Mouse (Mus musculus) kidney, postnatal 0 days (tissue): ENCODE measurements around the gene Robo2. TPM values are rescaled to one million over a fixed set of nuclear protein-coding genes. Genes with fewer than 3 reads are reported as not detected.

Source experiments
- ATAC-seq: fragments of 200-750 bp; cut with Nextera tagmentation; replicated peaks from 2 replicates; pipeline ENCODE4 v1.8.0; 2017; ENCODE audit warnings: low read depth, moderate number of reproducible peaks, moderate TSS enrichment, moderate library complexity; ENCODE audit not compliant: low FRiP score
- DNase-seq: peaks from one replicate; pipeline ENCODE4 v3.0.0-alpha.2; 2016; ENCODE audit warnings: low spot score
- H3K27ac ChIP-seq: fragments of 300-500 bp; sonication (generic); 2 replicates; pipeline ENCODE4 v1.5.1; 2014; ENCODE audit warnings: mild to moderate bottlenecking
- H3K27me3 ChIP-seq: fragments of 300-500 bp; sonication (generic); 2 replicates; pipeline ENCODE4 v1.6.1; 2014; ENCODE audit warnings: low read length, mixed read lengths; ENCODE audit not compliant: insufficient read depth
- H3K36me3 ChIP-seq: fragments of 300-500 bp; sonication (generic); 2 replicates; pipeline ENCODE4 v1.6.1; 2014; ENCODE audit warnings: low read length, mixed read lengths; ENCODE audit not compliant: insufficient read depth
- H3K4me1 ChIP-seq: fragments of 300-500 bp; sonication (generic); replicated peaks from 2 replicates; pipeline ENCODE4 v1.6.1; 2014; ENCODE audit warnings: antibody characterized with exemption, low read length, mixed read lengths; ENCODE audit not compliant: insufficient read depth
- H3K4me2 ChIP-seq: fragments of 300-500 bp; sonication (generic); 2 replicates; pipeline ENCODE4 v1.6.1; 2014; ENCODE audit warnings: mild to moderate bottlenecking, low read length, moderate library complexity, mixed read lengths
- H3K4me3 ChIP-seq: fragments of 300-500 bp; sonication (generic); replicated peaks from 2 replicates; pipeline ENCODE4 v1.5.1; 2014; ENCODE audit warnings: low read depth, low read length
- H3K9ac ChIP-seq: fragments of 300-500 bp; sonication (generic); 2 replicates; pipeline ENCODE4 v1.6.1; 2014; ENCODE audit warnings: low read depth, low read length
- H3K9me3 ChIP-seq: fragments of 300-500 bp; sonication (generic); replicated peaks from 2 replicates; pipeline ENCODE4 v1.6.1; 2016; ENCODE audit warnings: low read length, inconsistent platforms, mixed read lengths
- CTCF ChIP-seq: IDR thresholded peaks from 2 replicates; pipeline ENCODE4 v1.5.1; 2016; ENCODE audit warnings: antibody characterized with exemption, low read depth, mild to moderate bottlenecking, moderate library complexity
- WGBS: fragments of 180-500 bp; shearing (Covaris S2); extraction: QIAGEN DNeasy Blood & Tissue Kit; methylation state at CpG from one replicate; pipeline ENCODE4 v1.1.7; 2014; 5-methylcytosine and 5-hydroxymethylcytosine counted together
- polyA plus RNA-seq: library from polyadenylated mRNA; unstranded; fragments of >200 nt; fragmentation: Nextera tagmentation; extraction: Ambion mirVana; gene quantifications from 2 replicates; pipeline ENCODE4 v1.2.1, GENCODE M21; 2015

The Robo2 gene
- polyA plus RNA-seq, 1 experiment from 2014 or later: 30.7 TPM

DNA sequence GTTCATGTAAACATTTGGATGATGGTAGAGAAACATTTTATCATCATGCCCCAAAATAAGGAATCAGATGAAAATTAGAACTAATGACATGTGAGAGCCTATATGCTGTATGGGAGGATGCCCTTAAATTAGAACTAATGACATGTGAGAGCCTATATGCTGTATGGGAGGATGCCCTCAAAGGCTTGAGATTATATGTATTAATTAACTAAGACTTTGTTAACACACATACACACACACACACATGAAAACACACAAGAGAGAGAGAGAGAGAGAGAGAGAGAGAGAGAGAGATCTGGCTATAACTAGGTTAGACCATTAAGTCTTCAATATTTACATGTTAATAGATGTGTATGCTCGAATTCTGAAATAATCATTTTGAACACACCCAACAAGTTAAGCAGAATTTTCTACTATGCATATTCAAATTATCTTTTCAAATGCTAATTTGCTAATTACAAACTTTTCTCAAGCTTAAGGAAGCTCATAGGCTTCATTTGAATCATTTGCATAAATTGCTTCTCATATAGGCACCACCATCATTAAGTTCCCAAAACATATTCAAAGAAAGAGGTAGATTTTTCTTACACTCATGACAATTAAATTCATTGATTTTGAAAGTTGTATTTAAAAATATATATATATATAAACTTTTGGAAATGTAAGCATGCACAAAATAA is 211.5 kb downstream of the Robo2 start:
- Histone ChIP-seq H3K27ac (no peak overlapping the region), H3K9ac (no peak overlapping the region), H3K4me3 (no peak overlapping the region), H3K4me1 (no peaks in the 10 kb centered on the region), H3K27me3 (no peaks in the 10 kb centered on the region), H3K36me3 (no peaks in the 10 kb centered on the region), H3K9me3 (no peaks in the 10 kb centered on the region), H3K4me2 (no peak overlapping the region)
- DNase-seq (no peak), ATAC-seq (no peak)
- no peak for TF ChIP-seq CTCF
- WGBS: 98% methylated on average over 1 of the region's 1 CpGs

DNA sequence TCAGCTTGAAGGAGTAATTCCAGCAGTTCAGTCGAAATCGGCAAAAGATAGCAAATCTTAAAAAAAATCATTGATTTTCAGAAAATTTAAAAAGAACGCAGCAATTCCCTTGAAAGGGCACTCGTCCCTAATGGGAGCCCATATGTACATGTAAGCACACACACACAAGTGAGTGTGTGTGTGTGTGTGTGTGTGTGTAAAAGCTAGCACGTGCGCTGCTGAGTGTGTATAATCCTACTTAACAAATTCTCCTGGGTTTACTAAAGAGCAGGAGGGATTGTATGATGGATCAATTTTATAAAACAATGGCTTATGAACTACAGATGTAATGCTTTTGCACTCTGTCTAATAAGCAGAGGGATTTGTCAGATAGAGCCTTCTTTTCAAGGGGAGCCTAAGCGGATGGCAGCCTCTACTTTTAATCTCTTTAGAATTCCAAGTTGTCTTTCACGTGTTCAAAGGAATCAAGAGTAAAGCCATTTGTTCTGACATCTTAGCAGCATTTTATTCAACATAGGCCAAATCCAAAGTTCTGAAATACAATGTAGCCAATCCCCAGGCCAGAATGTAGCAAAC is 218.6 kb downstream of the Robo2 start:
- ATAC-seq (no peak), DNase-seq (no peak)
- 86% methylated on average over 8 of the region's 8 CpGs for WGBS
- Histone ChIP-seq H3K27ac (no peak overlapping the region), H3K4me3 (no peak overlapping the region), H3K27me3 (no peaks in the 10 kb centered on the region), H3K4me2 (no peak overlapping the region), H3K9ac (no peak overlapping the region), H3K4me1 (no peaks in the 10 kb centered on the region), H3K9me3 (no peaks in the 10 kb centered on the region), H3K36me3 (no peaks in the 10 kb centered on the region)
- TF ChIP-seq CTCF: no peak

DNA sequence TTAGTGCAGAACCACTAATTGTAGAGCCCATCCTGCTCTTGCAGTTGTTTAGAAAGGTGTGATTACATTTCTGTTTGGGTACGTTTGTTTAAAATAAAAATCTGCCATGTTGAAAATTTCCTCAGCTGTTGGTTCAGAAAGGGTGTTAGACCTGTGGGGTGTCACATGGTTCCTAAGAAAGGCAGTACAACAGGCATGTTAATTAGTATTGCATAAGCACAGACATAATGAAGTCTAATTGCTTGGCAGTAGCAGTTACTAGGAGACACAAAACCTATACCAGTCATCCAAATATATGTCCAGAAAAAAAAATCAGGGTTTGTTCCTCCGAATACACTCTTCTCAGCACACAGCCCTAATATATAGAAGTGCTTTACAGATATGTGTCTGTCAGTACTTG is 220.0 kb downstream of the Robo2 start:
- no peak overlapping the region for H3K27ac ChIP-seq
- 87% methylated on average over 2 of the region's 2 CpGs for WGBS
- no peaks in the 10 kb centered on the region for H3K9me3 ChIP-seq

DNA sequence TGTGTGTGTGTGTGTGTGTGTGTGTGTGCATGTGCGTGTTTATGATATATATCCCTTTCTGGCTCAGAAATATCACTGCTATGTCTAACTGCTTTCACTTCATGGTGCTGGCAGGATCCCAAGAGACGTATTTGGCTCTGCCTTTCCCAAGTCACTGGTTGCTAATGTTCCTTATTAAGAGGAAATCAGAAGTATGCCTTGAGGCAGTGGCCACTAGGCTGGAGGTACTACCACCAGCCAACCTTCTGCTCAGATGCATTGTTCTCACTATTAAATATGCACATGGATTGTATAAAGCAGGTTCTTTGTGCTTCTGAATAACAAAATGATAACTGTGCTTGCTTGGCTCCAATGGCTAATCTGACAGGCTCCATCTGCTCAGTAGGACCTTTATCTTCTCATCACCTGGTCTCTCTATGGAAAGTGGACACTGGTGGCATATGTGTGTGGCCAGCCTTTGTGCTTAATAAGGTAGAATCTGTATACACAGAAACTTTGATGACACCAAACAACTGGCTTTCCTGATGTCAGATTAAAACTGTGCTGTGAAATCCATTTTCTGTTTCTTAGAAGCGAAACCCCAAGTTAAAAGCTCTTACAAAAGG is 229.0 kb downstream of the Robo2 start:
- Histone ChIP-seq H3K4me1 (no peaks in the 10 kb centered on the region), H3K27ac (no peak overlapping the region), H3K9ac (no peak overlapping the region), H3K4me2 (no peak overlapping the region), H3K9me3 (no peaks in the 10 kb centered on the region), H3K36me3 (no peaks in the 10 kb centered on the region), H3K4me3 (no peak overlapping the region), H3K27me3 (no peaks in the 10 kb centered on the region)
- DNase-seq (peak; percentile 35), ATAC-seq (no peak)
- no peak for TF ChIP-seq CTCF
- 66% methylated on average over 3 of the region's 3 CpGs for WGBS

More for the DNA sequence above, 220.0 kb downstream of the Robo2 start:
- DNase-seq (no peak), ATAC-seq (no peak)
- H3K27me3 ChIP-seq: no peaks in the 10 kb centered on the region
- TF ChIP-seq CTCF: no peak
- no peak overlapping the region for H3K4me2 ChIP-seq
- no peaks in the 10 kb centered on the region for H3K36me3 ChIP-seq
- H3K4me1 ChIP-seq: no peaks in the 10 kb centered on the region
- no peak overlapping the region for H3K4me3 ChIP-seq
- H3K9ac ChIP-seq: no peak overlapping the region

DNA sequence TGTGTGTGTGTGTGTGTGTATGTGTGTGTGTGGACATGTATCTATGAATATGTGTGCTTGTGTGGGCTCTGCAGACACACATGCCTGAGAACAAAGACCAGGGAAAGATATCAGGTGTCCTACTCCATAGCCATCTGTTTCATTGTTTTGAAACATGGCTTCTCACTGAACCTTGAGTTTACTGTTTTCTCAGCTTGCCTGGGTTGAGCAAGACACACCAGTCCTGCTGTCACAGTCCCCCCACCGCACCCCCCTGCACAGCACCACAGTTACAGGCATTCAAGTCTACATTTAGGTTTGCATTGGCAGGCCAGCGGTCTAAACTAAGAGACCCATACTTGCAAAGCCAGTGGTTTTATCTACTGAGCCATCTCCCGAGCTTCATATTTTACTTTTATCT is 239.0 kb downstream of the Robo2 start:
- Histone ChIP-seq H3K36me3 (no peaks in the 10 kb centered on the region), H3K27me3 (no peaks in the 10 kb centered on the region), H3K9ac (no peak overlapping the region), H3K4me2 (no peak overlapping the region), H3K27ac (no peak overlapping the region), H3K4me1 (0 out of 2 replicates have a peak, but pooled peaks cover 3% of the 10 kb centered on the region), H3K4me3 (no peak overlapping the region), H3K9me3 (no peaks in the 10 kb centered on the region)
- DNase-seq (peak; percentile 27), ATAC-seq (peak; percentile 33; the same call in 1 of the 2 replicates)
- 64% methylated on average over 3 of the region's 3 CpGs for WGBS
- TF ChIP-seq CTCF: no peak

DNA sequence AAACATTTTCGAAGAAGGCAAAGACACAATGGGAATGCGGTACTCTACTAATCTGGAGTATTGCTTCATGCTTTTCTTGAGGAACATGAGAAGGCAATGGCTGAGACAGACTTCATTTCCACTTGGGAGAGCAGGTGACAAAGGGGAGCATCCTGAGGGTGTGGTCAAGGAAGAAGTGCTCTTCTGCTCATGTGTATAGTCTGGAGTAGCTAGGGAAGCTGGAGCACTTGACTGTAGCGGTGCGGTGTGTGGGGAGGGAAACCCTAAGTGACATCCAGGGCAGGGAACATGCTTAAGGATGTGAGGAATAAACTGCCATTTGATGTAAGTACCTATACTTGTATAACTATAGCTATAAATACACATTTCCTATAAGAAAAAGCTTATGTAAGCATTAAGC is 242.0 kb downstream of the Robo2 start:
- no peak for DNase-seq
- 0 out of 2 replicates have a peak, but pooled peaks cover 3% of the 10 kb centered on the region for H3K4me1 ChIP-seq
- no peak overlapping the region for H3K27ac ChIP-seq
- H3K4me2 ChIP-seq: no peak overlapping the region
- no peaks in the 10 kb centered on the region for H3K9me3 ChIP-seq
- H3K4me3 ChIP-seq: no peak overlapping the region
- WGBS: 71% methylated on average over 4 of the region's 4 CpGs
- no peaks in the 10 kb centered on the region for H3K27me3 ChIP-seq
- no peak for ATAC-seq
- no peak overlapping the region for H3K9ac ChIP-seq
- H3K36me3 ChIP-seq: no peaks in the 10 kb centered on the region
- no peak for TF ChIP-seq CTCF
